Mouse (Mus musculus): ENCODE data around the gene Xpo4. TPM values are rescaled to one million over a fixed set of nuclear protein-coding genes. Genes with fewer than 3 reads are reported as not detected.

Xpo4 gene
- total RNA-seq, 1 experiment, result 42.2 TPM

- Histone ChIP-seq H3K36me3 (ENCODE audit: control insufficient read depth, insufficient read depth, low read length, poor library complexity, severe bottlenecking) (no peaks in the 10 kb centered on the region), H3K27ac (ENCODE audit: insufficient read depth, low read depth, low read length, poor library complexity, severe bottlenecking) (no peak overlapping the region), H3K4me3 (ENCODE audit: insufficient read depth in 1 of 2, low read depth in 1 of 2, low read length in 2 of 2, poor library complexity in 1 of 2, severe bottlenecking in 1 of 2) (no peak overlapping the region), H3K9ac (ENCODE audit: insufficient read depth, low read depth, low read length, poor library complexity, severe bottlenecking) (no peak overlapping the region), H3K4me1 (ENCODE audit: control insufficient read depth in 2 of 2, insufficient read depth in 2 of 2, low read length in 2 of 2, poor library complexity in 1 of 2) (peaks cover 2 to 13% of the 10 kb centered on the region in 2 experiments; a peak in 1 of 4 replicates), H3K9me3 (ENCODE audit: control insufficient read depth, insufficient read depth, low read depth, low read length) (no peaks in the 10 kb centered on the region)
- DNase-seq (ENCODE audit: low read depth, low spot score), result no peak
- TF ChIP-seq ZC3H11A (IDR thresholded peaks at IDR 0.05; ENCODE audit: borderline replicate concordance, low read depth, low read length) (no peak), CHD2 (IDR thresholded peaks at IDR 0.05; ENCODE audit: low read depth, low read length) (no peak), HCFC1 (IDR thresholded peaks at IDR 0.05; ENCODE audit: borderline replicate concordance, insufficient read depth, low read length) (no peak), MAFK (IDR thresholded peaks at IDR 0.05; ENCODE audit: insufficient read depth, low read depth, low read length) (no peak)
- in situ Hi-C loops (cut with MboI; ENCODE audit: low sequenced_read_pairs in 2 of 2, unreplicated experiment in 2 of 2), result no loop called here
Observed at GRCm38 (mm10) chr14:57708580-57708979, 43.4 kb upstream of the Xpo4 start.

GRCm38 (mm10) chr14:57707100-57707893, 42.1 kb upstream of the Xpo4 start:
- no peak for DNase-seq (ENCODE audit: low read depth, low spot score)
- Histone ChIP-seq H3K9ac (ENCODE audit: insufficient read depth, low read depth, low read length, poor library complexity, severe bottlenecking) (0 out of 2 replicates have a peak overlapping the region, but pooled peaks have one; percentile 7), H3K27ac (ENCODE audit: insufficient read depth, low read depth, low read length, poor library complexity, severe bottlenecking) (no peak overlapping the region), H3K4me3 (ENCODE audit: insufficient read depth in 1 of 2, low read depth in 1 of 2, low read length in 2 of 2, poor library complexity in 1 of 2, severe bottlenecking in 1 of 2) (no peak overlapping the region), H3K9me3 (ENCODE audit: control insufficient read depth, insufficient read depth, low read depth, low read length) (no peaks in the 10 kb centered on the region), H3K4me1 (ENCODE audit: control insufficient read depth in 2 of 2, insufficient read depth in 2 of 2, low read length in 2 of 2, poor library complexity in 1 of 2) (peaks cover 2 to 13% of the 10 kb centered on the region in 2 experiments; a peak in 1 of 4 replicates), H3K36me3 (ENCODE audit: control insufficient read depth, insufficient read depth, low read length, poor library complexity, severe bottlenecking) (no peaks in the 10 kb centered on the region)
- in situ Hi-C loops (cut with MboI; ENCODE audit: low sequenced_read_pairs in 2 of 2, unreplicated experiment in 2 of 2), result no loop called here
- TF ChIP-seq MAFK (IDR thresholded peaks at IDR 0.05; ENCODE audit: insufficient read depth, low read depth, low read length) (no peak), ZNF384 (IDR thresholded peaks at IDR 0.05; ENCODE audit: low read depth, low read length) (no peak), ZC3H11A (IDR thresholded peaks at IDR 0.05; ENCODE audit: borderline replicate concordance, low read depth, low read length) (no peak), CHD2 (IDR thresholded peaks at IDR 0.05; ENCODE audit: low read depth, low read length) (no peak), HCFC1 (IDR thresholded peaks at IDR 0.05; ENCODE audit: borderline replicate concordance, insufficient read depth, low read length) (no peak)

- in situ Hi-C loops (cut with MboI; ENCODE audit: low sequenced_read_pairs in 2 of 2, unreplicated experiment in 2 of 2), result no loop called here
- no peak for DNase-seq (ENCODE audit: low read depth, low spot score)
- H3K9me3 ChIP-seq (ENCODE audit: control insufficient read depth, insufficient read depth, low read depth, low read length), result no peaks in the 10 kb centered on the region
- TF ChIP-seq ZC3H11A (IDR thresholded peaks at IDR 0.05; ENCODE audit: borderline replicate concordance, low read depth, low read length), result no peak
- TF ChIP-seq ZNF384 (IDR thresholded peaks at IDR 0.05; ENCODE audit: low read depth, low read length), result no peak
- TF ChIP-seq CHD2 (IDR thresholded peaks at IDR 0.05; ENCODE audit: low read depth, low read length), result no peak
- no peak for TF ChIP-seq HCFC1 (IDR thresholded peaks at IDR 0.05; ENCODE audit: borderline replicate concordance, insufficient read depth, low read length)
- no peak for TF ChIP-seq MAFK (IDR thresholded peaks at IDR 0.05; ENCODE audit: insufficient read depth, low read depth, low read length)
- H3K9ac ChIP-seq (ENCODE audit: insufficient read depth, low read depth, low read length, poor library complexity, severe bottlenecking), result no peak overlapping the region
- H3K4me1 ChIP-seq (ENCODE audit: control insufficient read depth in 2 of 2, insufficient read depth in 2 of 2, low read length in 2 of 2, poor library complexity in 1 of 2), result peaks cover 2 to 17% of the 10 kb centered on the region in 2 experiments; a peak in 2 of 4 replicates
- no peaks in the 10 kb centered on the region for H3K36me3 ChIP-seq (ENCODE audit: control insufficient read depth, insufficient read depth, low read length, poor library complexity, severe bottlenecking)
- no peak overlapping the region for H3K27ac ChIP-seq (ENCODE audit: insufficient read depth, low read depth, low read length, poor library complexity, severe bottlenecking)
- no peak overlapping the region for H3K4me3 ChIP-seq (ENCODE audit: insufficient read depth in 1 of 2, low read depth in 1 of 2, low read length in 2 of 2, poor library complexity in 1 of 2, severe bottlenecking in 1 of 2)
Observed at GRCm38 (mm10) chr14:57706760-57707099, 41.5 kb upstream of the Xpo4 start.

- Histone ChIP-seq H3K27ac (ENCODE audit: insufficient read depth, low read depth, low read length, poor library complexity, severe bottlenecking) (no peak overlapping the region), H3K4me1 (ENCODE audit: control insufficient read depth in 2 of 2, insufficient read depth in 2 of 2, low read length in 2 of 2, poor library complexity in 1 of 2) (peaks cover 2 to 15% of the 10 kb centered on the region in 2 experiments; a peak in 2 of 4 replicates), H3K36me3 (ENCODE audit: control insufficient read depth, insufficient read depth, low read length, poor library complexity, severe bottlenecking) (no peaks in the 10 kb centered on the region), H3K9me3 (ENCODE audit: control insufficient read depth, insufficient read depth, low read depth, low read length) (no peaks in the 10 kb centered on the region), H3K9ac (ENCODE audit: insufficient read depth, low read depth, low read length, poor library complexity, severe bottlenecking) (no peak overlapping the region), H3K4me3 (ENCODE audit: insufficient read depth in 1 of 2, low read depth in 1 of 2, low read length in 2 of 2, poor library complexity in 1 of 2, severe bottlenecking in 1 of 2) (no peak overlapping the region)
- TF ChIP-seq ZC3H11A (IDR thresholded peaks at IDR 0.05; ENCODE audit: borderline replicate concordance, low read depth, low read length), result no peak
- no peak for TF ChIP-seq CHD2 (IDR thresholded peaks at IDR 0.05; ENCODE audit: low read depth, low read length)
- TF ChIP-seq ZNF384 (IDR thresholded peaks at IDR 0.05; ENCODE audit: low read depth, low read length), result no peak
- TF ChIP-seq MAFK (IDR thresholded peaks at IDR 0.05; ENCODE audit: insufficient read depth, low read depth, low read length), result no peak
- TF ChIP-seq HCFC1 (IDR thresholded peaks at IDR 0.05; ENCODE audit: borderline replicate concordance, insufficient read depth, low read length), result no peak
- in situ Hi-C loops (cut with MboI; ENCODE audit: low sequenced_read_pairs in 2 of 2, unreplicated experiment in 2 of 2), result no loop called here
- no peak for DNase-seq (ENCODE audit: low read depth, low spot score)
Observed at GRCm38 (mm10) chr14:57705759-57706158, 40.5 kb upstream of the Xpo4 start.

All from ES-E14 (cell line).